Mouse (Mus musculus) bone marrow macrophage, adult 2 months (primary cell): ENCODE results near the gene Ttc16. TPM values are rescaled to one million over a fixed set of nuclear protein-coding genes. Genes with fewer than 3 reads are reported as not detected.

Experiments used
- H3K27ac ChIP-seq: 2 replicates; pipeline ENCODE4 v1.5.1; 2012; ENCODE audit warnings: low read depth, low read length; ENCODE audit not compliant: insufficient read depth
- H3K4me1 ChIP-seq: 2 replicates; pipeline ENCODE4 v1.6.1; 2012; ENCODE audit warnings: low read length; ENCODE audit not compliant: control insufficient read depth, insufficient read depth
- H3K4me3 ChIP-seq: 2 replicates; pipeline ENCODE4 v1.5.1; 2012; ENCODE audit warnings: mild to moderate bottlenecking, low read length, moderate library complexity; ENCODE audit not compliant: insufficient read depth
- CTCF ChIP-seq: IDR thresholded peaks from 2 replicates; pipeline ENCODE4 v1.5.1; 2012; ENCODE audit warnings: low read depth, mild to moderate bottlenecking, low read length, moderate library complexity
- POLR2A ChIP-seq: IDR thresholded peaks from 2 replicates; pipeline ENCODE4 v1.6.1; 2012; ENCODE audit warnings: mild to moderate bottlenecking, low read depth, low read length, borderline replicate concordance
- polyA plus RNA-seq: library from polyadenylated mRNA; stranded (reverse); fragments of >200 nt; gene quantifications from 2 replicates; pipeline ENCODE4 v1.2.4, GENCODE M21; 2012; ENCODE audit not compliant: missing spikeins, insufficient read depth, insufficient read length

Ttc16 gene
- polyA plus RNA-seq, 1 experiment: not detected

DNA sequence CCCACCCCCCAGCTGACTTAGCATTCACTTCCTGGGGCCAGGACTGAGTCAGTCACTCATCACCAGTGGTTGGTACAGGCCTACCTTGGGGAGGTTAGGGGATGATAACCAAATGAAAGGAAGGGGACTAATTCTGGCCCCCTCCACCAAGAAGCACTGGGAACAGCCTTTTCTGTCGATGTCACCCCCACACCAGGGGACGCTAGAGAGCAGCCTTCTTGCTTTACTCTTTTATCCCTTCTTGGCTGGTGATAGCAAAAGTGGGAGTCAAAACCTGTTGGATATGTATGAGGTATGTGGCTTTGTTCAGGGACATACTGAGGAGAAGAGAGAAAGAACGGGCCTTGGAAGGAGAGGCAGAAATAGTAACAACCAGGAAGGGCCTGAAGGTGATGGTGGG, 12.1 kb downstream of the Ttc16 start:
- no peak overlapping the region for H3K27ac ChIP-seq
- H3K4me1 ChIP-seq: peaks cover 9% of the 10 kb centered on the region
- TF ChIP-seq CTCF (no peak; the same call in 1 of the 2 replicates), POLR2A (no peak)
- no peak overlapping the region for H3K4me3 ChIP-seq

DNA sequence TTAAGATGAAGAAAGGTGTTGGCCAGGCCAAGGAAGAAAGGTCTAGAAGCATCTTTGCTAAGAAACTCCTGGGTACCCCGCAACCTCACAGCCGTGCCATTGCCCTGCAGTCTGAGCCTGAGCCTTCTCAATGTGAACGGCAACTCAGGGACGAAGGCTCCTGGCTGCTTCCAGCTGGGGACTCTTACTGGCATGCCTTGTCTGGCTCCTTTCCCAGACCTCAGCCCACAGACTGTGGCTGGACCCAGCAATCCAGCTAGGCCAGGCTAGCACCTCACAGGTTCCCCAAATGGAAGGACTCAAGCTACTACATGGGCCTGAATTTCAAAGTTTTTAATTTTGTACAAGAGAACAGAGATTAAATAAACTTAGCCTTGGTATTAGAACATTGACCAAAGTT, 13.6 kb downstream of the Ttc16 start:
- Histone ChIP-seq H3K4me3 (no peak overlapping the region), H3K4me1 (peaks cover 10% of the 10 kb centered on the region), H3K27ac (no peak overlapping the region)
- TF ChIP-seq CTCF (no peak), POLR2A (no peak)

DNA sequence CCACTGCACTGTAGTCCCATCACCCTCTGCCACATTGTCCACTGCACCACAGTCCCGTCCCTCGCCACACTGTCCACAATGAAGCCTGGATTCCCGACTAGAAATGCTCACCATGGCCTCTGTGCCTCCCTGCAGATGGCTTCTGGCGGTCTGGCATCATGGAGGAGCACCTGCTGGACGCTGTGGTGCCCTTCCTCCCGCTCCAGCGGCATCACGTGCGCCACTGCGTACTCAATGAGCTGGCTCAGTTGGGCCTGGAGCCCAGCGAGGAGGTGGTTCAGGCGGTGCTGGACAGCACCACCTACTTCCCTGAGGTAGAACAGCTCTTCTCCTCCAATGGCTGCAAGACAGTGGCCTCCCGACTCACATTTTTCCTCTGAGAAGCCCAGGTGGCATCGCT, 14.1 kb downstream of the Ttc16 start:
- no peak overlapping the region for H3K4me3 ChIP-seq

DNA sequence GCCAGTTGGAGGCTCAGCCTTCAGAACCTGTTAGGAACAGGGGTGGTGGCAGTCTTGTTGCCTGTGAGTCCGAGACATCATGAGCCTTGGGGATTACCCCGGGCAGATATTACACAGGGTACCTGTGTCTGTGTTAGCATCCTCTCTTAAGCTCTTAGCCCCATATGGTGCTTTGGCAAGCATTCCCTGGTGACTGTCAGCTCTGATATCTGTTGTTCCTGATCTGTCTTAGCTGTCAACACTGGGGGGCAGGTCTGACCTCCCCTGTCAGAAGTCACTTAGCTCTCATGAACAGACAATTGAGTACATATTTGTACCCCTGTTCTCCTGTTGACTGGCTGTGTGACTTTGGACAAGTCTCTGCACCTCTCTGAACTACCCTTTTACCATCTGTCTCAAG, 16.4 kb downstream of the Ttc16 start:
- TF ChIP-seq CTCF: no peak
- TF ChIP-seq POLR2A: no peak
- Histone ChIP-seq H3K27ac (no peak overlapping the region), H3K4me1 (peaks cover 10% of the 10 kb centered on the region), H3K4me3 (no peak overlapping the region)

More for the DNA sequence above, 14.1 kb downstream of the Ttc16 start:
- Histone ChIP-seq H3K4me1 (peaks cover 10% of the 10 kb centered on the region), H3K27ac (no peak overlapping the region)
- TF ChIP-seq CTCF (no peak), POLR2A (no peak)

DNA sequence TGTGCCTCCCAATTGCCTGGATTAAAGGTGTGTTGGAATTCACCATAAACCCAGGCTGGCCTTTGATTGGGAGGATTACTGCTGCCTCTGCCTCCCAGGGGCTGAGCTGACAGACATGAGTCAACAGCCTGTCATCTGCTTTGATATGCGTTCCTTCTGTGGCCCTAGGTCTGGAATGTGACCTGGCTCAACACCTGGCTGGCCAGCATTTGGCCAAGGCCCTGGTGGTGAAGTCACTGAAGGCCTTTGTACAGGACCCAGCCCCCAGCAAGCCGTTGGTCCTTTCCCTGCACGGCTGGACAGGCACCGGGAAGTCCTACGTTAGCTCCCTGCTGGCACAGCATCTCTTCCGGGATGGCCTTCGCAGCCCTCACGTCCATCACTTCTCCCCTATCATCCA, 16.9 kb downstream of the Ttc16 start:
- no peak overlapping the region for H3K4me3 ChIP-seq
- TF ChIP-seq CTCF (no peak), POLR2A (no peak)
- peaks cover 10% of the 10 kb centered on the region for H3K4me1 ChIP-seq
- no peak overlapping the region for H3K27ac ChIP-seq

DNA sequence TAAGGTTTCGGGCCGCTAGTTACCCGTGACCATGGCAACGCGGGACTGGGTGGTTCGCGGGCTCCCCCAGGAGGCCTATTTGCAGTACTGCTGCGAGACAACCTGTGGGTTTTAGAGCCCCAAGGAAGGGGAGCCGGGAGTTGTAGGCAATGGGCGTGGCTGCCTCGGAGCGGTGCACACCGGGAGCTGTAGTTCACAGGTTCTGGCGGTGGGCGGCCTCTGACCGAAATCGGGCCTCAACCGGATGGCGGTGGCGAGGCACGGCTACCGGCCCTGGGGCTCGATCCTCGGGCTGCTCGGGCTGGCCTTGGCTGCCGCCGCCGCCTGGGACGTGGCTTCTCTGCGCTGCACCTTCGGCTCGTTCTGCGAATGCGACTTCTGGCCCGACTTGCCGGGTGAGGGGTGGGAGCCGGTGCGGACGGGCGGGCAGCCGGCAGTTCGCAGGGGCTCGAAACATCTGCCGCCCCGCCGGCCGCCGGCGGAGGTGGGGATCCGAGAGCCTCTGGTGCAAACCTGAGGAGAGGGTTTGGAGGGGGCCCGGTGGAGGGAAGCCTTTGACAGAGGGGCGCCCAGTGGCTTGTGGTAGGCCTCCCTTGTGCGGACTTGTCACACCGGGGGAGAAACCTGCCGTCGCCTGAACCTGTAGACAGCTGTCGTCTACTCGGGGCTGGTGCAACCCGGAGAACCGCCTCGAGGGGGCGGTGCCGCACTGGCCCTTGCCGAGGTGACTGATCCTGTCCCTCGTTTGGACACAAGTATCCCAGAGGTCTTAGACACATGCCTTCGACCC, 18.2 kb downstream of the Ttc16 start, which contains the start of gene Tor2a:
Gene Tor2a (plus strand): TSS at position 179 of the 790 bp plus-strand sequence.
- Histone ChIP-seq H3K4me1 (peaks cover 13% of the 10 kb centered on the region), H3K4me3 (peak within 1 kb of the TSS; percentile 88), H3K27ac (peak within 1 kb of the TSS; percentile 50)
- TF ChIP-seq POLR2A (no peak), CTCF (peak; percentile 63)

DNA sequence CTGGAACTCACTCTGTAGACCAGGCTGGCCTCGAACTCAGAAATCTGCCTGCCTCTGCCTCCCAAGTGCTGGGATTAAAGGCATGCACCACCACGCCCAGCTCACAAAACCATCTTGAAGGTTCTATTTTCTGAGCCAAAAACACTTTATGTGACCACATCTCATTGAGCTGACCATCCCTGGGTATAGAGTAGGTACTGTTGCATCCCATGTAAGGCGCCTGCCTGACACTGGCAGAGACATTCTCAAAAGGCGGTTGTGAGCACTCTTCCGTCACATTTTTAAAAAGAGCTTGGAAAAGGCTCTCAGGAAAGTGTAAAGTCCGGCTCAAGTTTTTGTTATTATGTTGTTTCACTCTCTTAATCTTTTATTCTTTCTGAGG, 18.8 kb downstream of the Ttc16 start:
- TF ChIP-seq CTCF: no peak
- TF ChIP-seq POLR2A: no peak
- no peak overlapping the region for H3K27ac ChIP-seq
- H3K4me1 ChIP-seq: peaks cover 13% of the 10 kb centered on the region
- no peak overlapping the region for H3K4me3 ChIP-seq

DNA sequence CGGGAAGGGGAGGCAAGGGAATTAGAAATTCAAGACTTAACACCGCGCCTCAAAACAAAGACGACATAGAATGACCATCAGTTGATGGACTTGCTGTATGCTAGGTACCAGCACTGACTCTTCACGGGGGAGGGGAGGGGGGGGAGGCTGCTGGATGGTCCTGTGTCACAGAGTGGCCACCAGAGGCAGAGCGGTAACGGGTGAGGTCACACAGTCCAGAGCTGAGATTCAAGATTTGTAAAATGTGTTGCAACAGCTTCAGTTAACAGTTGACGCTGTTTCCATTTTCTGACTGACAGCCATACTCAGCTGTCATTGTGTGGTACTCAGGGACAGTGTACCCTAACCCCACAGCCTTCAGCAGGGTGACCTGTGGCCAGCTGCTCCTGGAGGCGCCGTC, 23.3 kb downstream of the Ttc16 start:
- Histone ChIP-seq H3K4me1 (peaks cover 10% of the 10 kb centered on the region), H3K4me3 (no peak overlapping the region), H3K27ac (no peak overlapping the region)
- TF ChIP-seq CTCF (no peak), POLR2A (no peak)

DNA sequence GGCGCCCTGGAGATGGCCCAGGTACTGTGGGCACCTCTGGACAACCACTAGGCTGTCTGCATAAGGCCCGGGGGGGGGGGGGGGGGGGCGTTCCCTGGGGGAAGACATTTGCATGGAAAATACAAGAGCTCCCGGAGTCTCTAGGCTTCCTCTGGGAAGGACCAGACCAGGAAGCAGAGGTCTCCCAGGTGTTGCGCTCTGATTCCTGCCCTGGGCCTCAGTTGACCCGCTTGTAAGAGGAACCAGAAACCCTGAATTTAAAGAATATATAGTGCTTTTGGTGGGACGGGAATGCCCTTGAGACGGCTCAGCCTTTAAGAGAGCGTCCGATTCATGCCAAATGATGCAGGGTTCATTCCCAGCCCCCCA, 23.8 kb downstream of the Ttc16 start:
- Histone ChIP-seq H3K4me3 (no peak overlapping the region), H3K27ac (no peak overlapping the region), H3K4me1 (peaks cover 10% of the 10 kb centered on the region)
- TF ChIP-seq POLR2A: no peak
- no peak for TF ChIP-seq CTCF

DNA sequence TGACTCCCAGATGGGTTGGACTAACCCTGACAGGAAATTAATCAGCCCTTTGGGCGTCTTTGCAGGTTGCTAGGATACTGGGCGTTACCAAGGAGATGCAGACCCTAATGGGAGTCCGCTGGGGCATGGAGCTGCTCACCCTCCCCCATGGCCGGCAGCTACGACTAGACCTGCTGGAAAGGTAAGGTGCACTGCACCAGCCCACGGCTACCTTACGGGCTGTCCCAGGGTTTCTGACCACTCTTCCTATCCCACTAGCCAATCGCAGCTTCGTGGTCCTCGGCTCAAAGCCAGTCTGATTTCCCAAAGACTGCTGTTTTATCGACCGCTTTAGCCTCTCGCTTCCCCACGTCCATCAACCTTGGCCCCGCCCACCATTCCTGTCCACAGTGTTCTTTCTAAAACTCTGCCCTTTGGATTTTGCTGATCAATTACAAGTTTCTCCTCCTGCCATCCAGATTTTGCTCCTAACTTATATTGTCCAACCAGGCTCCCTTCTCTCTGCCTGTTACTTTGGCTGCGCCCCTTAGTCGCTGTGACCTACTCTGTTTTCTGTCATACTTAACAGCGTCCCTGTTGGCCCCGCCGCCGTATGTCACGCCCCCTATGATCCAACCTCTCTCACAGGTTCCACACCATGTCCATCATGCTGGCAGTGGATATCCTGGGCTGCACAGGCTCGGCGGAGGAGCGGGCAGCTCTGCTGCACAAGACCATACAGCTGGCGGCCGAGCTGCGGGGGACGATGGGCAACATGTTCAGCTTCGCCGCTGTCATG, 24.4 kb downstream of the Ttc16 start:
- H3K4me3 ChIP-seq: no peak overlapping the region
- peaks cover 10% of the 10 kb centered on the region for H3K4me1 ChIP-seq
- TF ChIP-seq POLR2A (no peak), CTCF (no peak)
- no peak overlapping the region for H3K27ac ChIP-seq
